Mouse (Mus musculus): ENCODE results near the gene Rad51ap2. TPM values are rescaled to one million over a fixed set of nuclear protein-coding genes. Genes with fewer than 3 reads are reported as not detected.

The Rad51ap2 gene
- polyA plus RNA-seq, 1 experiment from 2014 or later, result 0.70 TPM

DNA sequence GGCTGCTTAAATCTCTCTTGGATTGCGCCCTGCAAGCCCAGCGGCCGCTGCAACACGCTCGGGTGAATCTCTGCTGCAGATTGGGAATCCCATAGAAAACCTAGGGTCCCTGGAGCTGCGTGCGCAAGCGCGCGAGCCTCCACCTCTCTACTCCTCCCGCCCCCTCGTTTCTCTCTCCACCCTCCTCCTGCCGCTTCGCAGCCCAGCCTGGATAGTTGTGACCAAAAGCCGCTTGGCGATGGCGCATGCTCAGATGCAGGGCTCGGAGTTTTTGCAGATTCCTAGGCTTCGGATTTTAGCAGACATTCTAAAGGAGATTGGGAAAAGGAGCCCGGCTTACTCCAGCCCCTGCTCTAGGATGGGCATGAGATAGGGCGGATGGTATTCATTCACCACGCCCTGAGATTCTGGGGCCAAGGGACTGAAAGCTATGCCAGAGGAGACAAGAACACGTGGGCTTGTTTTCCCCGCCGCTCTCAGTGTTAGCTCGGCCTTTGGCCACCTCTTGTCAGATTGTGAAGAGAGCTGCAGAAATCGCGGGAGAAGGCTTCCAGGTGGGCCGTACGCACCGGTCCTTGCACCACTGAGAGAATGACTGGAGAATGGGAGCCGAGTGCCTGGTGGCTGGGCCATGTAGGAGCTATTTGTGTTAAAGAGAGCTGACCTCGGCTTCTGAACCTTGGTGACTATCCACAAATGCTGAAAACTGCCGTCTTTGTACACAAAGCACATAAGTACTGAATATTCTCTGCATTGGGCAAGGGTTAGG, 19.2 kb upstream of the Rad51ap2 start, which contains the start of gene Vsnl1:
Vsnl1 (minus strand) TSS at position 117 of the 769 bp plus-strand sequence.
- WGBS, result 3% methylated on average over 34 of the region's 34 CpGs
- Histone ChIP-seq H3K9ac (ENCODE audit: low read depth, low read length) (peak within 1 kb of the TSS; percentile 65), H3K27me3 (ENCODE audit: control insufficient read depth, insufficient read depth, low read depth, low read length) (no peaks in the 10 kb centered on the region), H3K27ac (ENCODE audit: low read length) (peak within 1 kb of the TSS; percentile 80), H3K9me3 (replicated peaks; ENCODE audit: control insufficient read depth, low read length, poor library complexity, severe bottlenecking) (no peaks in the 10 kb centered on the region), H3K36me3 (ENCODE audit: control insufficient read depth, insufficient read depth, low read length) (no peaks in the 10 kb centered on the region), H3K4me3 (ENCODE audit: low read depth, low read length) (peak within 1 kb of the TSS; percentile 53), H3K4me2 (ENCODE audit: low read length) (peak within 1 kb of the TSS; percentile 91), H3K4me1 (ENCODE audit: control insufficient read depth, insufficient read depth, low read length) (peaks cover 10% of the 10 kb centered on the region; the same call in 1 of the 2 replicates)
- peak; percentile 97 for ATAC-seq

DNA sequence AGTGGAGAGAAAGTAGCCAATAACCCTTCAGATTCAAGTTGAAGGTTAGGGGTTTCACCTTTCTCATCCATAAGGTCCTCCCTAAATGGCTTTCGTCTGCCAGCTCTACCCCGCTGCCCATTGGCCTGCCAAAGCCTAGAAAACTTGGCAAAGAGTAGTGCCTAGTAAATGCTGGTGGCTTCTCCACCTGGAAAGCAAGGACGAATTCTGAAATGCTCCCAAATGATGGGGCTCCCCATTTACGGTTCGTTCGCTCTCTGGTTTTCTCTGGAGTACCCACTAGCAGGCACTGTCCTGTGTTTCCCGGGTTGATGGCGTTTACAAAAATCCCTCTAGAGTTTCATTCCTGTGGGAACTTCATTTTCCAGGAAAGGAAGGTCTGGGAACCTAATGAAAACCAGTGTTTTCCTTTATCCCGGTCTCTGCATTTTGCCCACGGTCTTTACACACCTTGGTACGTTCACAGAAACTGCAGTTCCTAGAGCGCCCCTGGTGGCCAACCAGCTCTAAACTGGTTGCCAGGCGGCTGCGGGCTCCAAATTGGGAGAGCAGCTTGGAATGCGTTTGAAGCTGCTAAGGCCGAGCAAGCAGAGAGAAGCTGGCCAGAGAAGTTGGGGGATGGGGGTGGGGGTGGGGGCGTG, 18.5 kb upstream of the Rad51ap2 start:
- Histone ChIP-seq H3K4me3 (ENCODE audit: low read depth, low read length) (peak overlapping the region; percentile 53), H3K27me3 (ENCODE audit: control insufficient read depth, insufficient read depth, low read depth, low read length) (no peaks in the 10 kb centered on the region), H3K4me1 (ENCODE audit: control insufficient read depth, insufficient read depth, low read length) (peaks cover 10% of the 10 kb centered on the region; the same call in 1 of the 2 replicates), H3K36me3 (ENCODE audit: control insufficient read depth, insufficient read depth, low read length) (no peaks in the 10 kb centered on the region), H3K9me3 (replicated peaks; ENCODE audit: control insufficient read depth, low read length, poor library complexity, severe bottlenecking) (no peaks in the 10 kb centered on the region), H3K9ac (ENCODE audit: low read depth, low read length) (peak overlapping the region; percentile 65; the same call in 1 of the 2 replicates), H3K27ac (ENCODE audit: low read length) (peak overlapping the region; percentile 80), H3K4me2 (ENCODE audit: low read length) (peak overlapping the region; percentile 91)
- 15% methylated on average over 17 of the region's 17 CpGs for WGBS
- ATAC-seq, result peak; percentile 17; the same call in 1 of the 2 replicates

DNA sequence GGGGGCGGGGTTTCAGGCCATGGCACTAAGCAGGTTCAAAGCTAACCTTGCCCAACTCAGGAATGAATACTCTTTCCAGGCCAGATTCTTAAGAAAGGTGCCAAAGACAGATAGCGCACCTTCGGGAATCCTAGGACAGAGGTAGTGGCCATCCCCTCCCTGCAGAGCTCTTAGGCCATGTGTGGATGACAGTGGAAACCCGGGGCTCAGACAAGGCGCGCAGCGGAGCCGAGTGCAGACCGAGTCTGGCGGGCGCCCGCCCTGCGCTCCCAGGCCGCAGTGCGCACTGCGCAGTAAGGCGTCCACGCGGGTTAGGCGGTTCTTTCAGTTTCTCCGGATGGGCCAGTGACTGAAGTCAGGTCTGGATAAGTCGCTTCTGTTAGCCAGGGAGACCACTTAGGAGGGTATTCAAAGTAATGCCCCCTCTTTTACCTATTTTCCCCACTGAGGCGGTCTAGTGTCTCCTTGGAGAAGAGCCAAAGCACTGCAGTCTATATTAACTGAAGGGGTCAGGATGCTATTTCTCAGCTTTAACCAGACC, 17.9 kb upstream of the Rad51ap2 start:
- peak overlapping the region; percentile 41; the same call in 1 of the 2 replicates for H3K9ac ChIP-seq (ENCODE audit: low read depth, low read length)
- H3K27ac ChIP-seq (ENCODE audit: low read length), result no peak overlapping the region
- peak overlapping the region; percentile 53 for H3K4me3 ChIP-seq (ENCODE audit: low read depth, low read length)
- no peaks in the 10 kb centered on the region for H3K27me3 ChIP-seq (ENCODE audit: control insufficient read depth, insufficient read depth, low read depth, low read length)
- no peaks in the 10 kb centered on the region for H3K36me3 ChIP-seq (ENCODE audit: control insufficient read depth, insufficient read depth, low read length)
- 26% methylated on average over 23 of the region's 23 CpGs for WGBS
- ATAC-seq, result no peak
- no peaks in the 10 kb centered on the region for H3K9me3 ChIP-seq (replicated peaks; ENCODE audit: control insufficient read depth, low read length, poor library complexity, severe bottlenecking)
- H3K4me1 ChIP-seq (ENCODE audit: control insufficient read depth, insufficient read depth, low read length), result peaks cover 10% of the 10 kb centered on the region; the same call in 1 of the 2 replicates
- peak overlapping the region; percentile 91 for H3K4me2 ChIP-seq (ENCODE audit: low read length)

DNA sequence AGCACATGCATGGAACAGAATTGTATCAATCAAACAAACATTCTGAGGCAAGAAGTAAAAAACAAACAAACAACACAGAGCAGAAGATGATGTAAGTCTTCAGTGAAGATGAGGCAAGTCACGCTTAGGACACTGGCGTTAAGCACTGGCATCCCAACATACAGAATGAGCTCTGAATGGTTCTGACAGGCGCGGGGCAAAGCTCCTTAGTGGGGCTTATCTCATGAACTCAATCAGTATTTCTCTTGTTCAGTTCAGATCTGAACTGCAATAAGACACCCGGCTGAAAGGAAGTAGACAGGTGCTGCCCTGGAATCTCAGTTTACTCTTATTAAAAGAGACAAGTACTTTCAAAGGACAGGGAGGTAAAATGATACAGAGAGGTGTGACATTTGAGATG, 1.7 kb upstream of the Rad51ap2 start:
- Histone ChIP-seq H3K4me1 (ENCODE audit: control insufficient read depth, insufficient read depth, low read length) (no peaks in the 10 kb centered on the region), H3K4me3 (ENCODE audit: low read depth, low read length) (no peak overlapping the region), H3K4me2 (ENCODE audit: low read length) (no peak overlapping the region), H3K9ac (ENCODE audit: low read depth, low read length) (no peak overlapping the region), H3K36me3 (ENCODE audit: control insufficient read depth, insufficient read depth, low read length) (no peaks in the 10 kb centered on the region), H3K27me3 (ENCODE audit: control insufficient read depth, insufficient read depth, low read depth, low read length) (no peaks in the 10 kb centered on the region), H3K9me3 (replicated peaks; ENCODE audit: control insufficient read depth, low read length, poor library complexity, severe bottlenecking) (no peaks in the 10 kb centered on the region), H3K27ac (ENCODE audit: low read length) (no peak overlapping the region)
- ATAC-seq, result no peak
- 56% methylated on average over 5 of the region's 5 CpGs for WGBS

DNA sequence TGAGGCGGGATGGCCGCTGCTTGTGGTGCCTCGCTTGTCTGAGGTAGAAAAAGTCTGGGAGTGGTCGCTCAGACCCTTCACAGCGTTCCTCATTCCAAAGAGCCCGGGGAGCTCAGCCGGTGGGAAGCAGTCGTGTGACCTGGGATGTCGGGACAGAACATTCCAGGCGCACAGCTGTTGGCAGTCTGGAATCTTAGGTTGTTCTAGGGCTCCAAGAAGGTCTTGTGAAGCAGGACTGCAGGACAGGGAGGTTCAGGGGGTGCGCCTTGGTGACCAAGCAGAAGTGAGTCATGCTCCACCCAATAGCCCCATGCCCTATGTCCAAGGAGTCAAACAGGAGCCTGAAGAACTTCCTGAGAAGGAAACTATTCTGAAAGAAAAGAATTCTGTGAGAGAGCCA, 334 bp downstream of the Rad51ap2 start:
- Histone ChIP-seq H3K27me3 (ENCODE audit: control insufficient read depth, insufficient read depth, low read depth, low read length) (no peaks in the 10 kb centered on the region), H3K9me3 (replicated peaks; ENCODE audit: control insufficient read depth, low read length, poor library complexity, severe bottlenecking) (no peaks in the 10 kb centered on the region), H3K4me1 (ENCODE audit: control insufficient read depth, insufficient read depth, low read length) (no peaks in the 10 kb centered on the region), H3K36me3 (ENCODE audit: control insufficient read depth, insufficient read depth, low read length) (no peaks in the 10 kb centered on the region), H3K4me3 (ENCODE audit: low read depth, low read length) (peak overlapping the region; percentile 62), H3K9ac (ENCODE audit: low read depth, low read length) (peak overlapping the region; percentile 76), H3K4me2 (ENCODE audit: low read length) (peak overlapping the region; percentile 81), H3K27ac (ENCODE audit: low read length) (no peak overlapping the region)
- ATAC-seq, result no peak
- 6% methylated on average over 11 of the region's 11 CpGs for WGBS

DNA sequence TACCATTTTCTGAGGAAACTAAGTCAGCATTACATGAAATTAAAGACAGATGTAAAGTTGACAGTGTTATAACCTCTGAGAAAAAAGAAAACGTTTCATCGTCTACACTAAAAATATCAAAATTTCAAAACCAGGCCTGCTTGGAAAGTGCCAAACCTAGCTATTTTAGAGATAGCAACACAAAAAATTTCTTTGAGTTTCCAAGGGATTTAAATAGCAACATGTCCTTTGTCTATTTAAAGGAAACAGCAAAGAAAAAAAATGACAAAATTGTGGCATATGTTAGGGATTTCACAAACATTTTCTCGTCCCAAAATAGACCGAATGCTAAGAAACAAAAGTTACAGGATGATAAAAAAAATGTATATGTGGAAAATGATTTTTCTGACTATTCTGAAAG, 753 bp downstream of the Rad51ap2 start:
- Histone ChIP-seq H3K9me3 (replicated peaks; ENCODE audit: control insufficient read depth, low read length, poor library complexity, severe bottlenecking) (no peaks in the 10 kb centered on the region), H3K9ac (ENCODE audit: low read depth, low read length) (no peak overlapping the region), H3K4me1 (ENCODE audit: control insufficient read depth, insufficient read depth, low read length) (no peaks in the 10 kb centered on the region), H3K36me3 (ENCODE audit: control insufficient read depth, insufficient read depth, low read length) (no peaks in the 10 kb centered on the region), H3K4me3 (ENCODE audit: low read depth, low read length) (peak overlapping the region; percentile 62; the same call in 1 of the 2 replicates), H3K27ac (ENCODE audit: low read length) (no peak overlapping the region), H3K27me3 (ENCODE audit: control insufficient read depth, insufficient read depth, low read depth, low read length) (no peaks in the 10 kb centered on the region), H3K4me2 (ENCODE audit: low read length) (peak overlapping the region; percentile 81)
- 86% methylated on average over 4 of the region's 4 CpGs for WGBS
- no peak for ATAC-seq

Other genes starting within 250 kb of the Rad51ap2 start
- not detected in 2 replicates for gene Msgn1, start 247.1 kb upstream of the Rad51ap2 start, polyA plus RNA-seq (2015; fragmentation: Nextera tagmentation; extraction: Ambion mirVana)
- 1.2 and 1.6 TPM in 2 replicates for gene Gen1, start 190.3 kb upstream of the Rad51ap2 start, polyA plus RNA-seq (2015; fragmentation: Nextera tagmentation; extraction: Ambion mirVana)
- gene Smc6, start 190.2 kb upstream of the Rad51ap2 start, polyA plus RNA-seq (2015; fragmentation: Nextera tagmentation; extraction: Ambion mirVana), result 97.1 and 111 TPM in 2 replicates
- gene Vsnl1, start 19.5 kb upstream of the Rad51ap2 start, polyA plus RNA-seq (2015; fragmentation: Nextera tagmentation; extraction: Ambion mirVana), result 80.5 and 145 TPM in 2 replicates